Mouse (Mus musculus) forelimb bud, embryonic 11.5 days (tissue): Measurements from ENCODE around the gene Mta2.

Experiments
- DNase-seq: peaks from one replicate; pipeline ENCODE4 v3.0.0-alpha.2; 2012; ENCODE audit warnings: low read depth, low spot score

Gene Mta2

DNA sequence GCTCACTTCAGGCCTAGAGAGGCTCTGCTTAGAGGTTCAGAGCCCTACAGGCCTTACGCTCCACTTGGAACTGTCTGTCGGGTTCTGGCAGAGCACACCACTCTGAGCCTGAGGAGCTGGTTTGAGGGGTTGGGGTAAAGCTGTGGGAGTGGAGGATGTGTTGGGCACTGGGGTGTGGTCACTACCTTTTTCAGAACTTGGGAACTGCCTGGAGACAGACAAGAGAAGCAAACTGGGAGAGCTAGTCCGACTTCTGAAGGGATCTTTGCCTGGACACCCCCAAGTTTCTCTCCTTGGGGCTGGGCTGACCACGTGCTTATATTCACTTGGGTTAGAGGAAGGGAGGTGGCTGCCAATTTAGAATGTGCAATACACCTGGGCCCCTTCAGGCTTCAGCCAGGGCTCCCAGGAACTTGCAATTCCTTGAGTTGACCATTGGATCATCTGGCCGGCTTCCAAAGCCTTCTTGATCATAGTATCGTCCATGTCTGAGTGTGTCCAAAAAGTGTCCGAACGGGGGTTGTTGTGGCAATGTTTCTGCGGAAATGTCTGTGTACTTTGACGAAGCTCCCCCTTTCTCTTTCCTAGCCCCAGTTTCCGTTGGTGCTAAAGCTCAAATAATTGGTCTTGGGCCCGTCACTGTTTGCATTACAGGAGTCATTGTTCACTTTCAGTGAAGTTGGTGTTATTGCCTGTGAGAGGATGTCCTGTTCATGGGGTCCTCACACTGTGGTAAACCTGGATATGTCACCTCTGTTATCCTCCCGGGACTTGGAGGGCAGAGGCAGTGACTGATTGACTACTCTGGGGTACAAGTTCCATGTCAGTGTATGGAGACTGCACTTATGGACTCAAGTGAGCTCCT is 50.4 kb downstream of the Mta2 start:
- no peak for DNase-seq

DNA sequence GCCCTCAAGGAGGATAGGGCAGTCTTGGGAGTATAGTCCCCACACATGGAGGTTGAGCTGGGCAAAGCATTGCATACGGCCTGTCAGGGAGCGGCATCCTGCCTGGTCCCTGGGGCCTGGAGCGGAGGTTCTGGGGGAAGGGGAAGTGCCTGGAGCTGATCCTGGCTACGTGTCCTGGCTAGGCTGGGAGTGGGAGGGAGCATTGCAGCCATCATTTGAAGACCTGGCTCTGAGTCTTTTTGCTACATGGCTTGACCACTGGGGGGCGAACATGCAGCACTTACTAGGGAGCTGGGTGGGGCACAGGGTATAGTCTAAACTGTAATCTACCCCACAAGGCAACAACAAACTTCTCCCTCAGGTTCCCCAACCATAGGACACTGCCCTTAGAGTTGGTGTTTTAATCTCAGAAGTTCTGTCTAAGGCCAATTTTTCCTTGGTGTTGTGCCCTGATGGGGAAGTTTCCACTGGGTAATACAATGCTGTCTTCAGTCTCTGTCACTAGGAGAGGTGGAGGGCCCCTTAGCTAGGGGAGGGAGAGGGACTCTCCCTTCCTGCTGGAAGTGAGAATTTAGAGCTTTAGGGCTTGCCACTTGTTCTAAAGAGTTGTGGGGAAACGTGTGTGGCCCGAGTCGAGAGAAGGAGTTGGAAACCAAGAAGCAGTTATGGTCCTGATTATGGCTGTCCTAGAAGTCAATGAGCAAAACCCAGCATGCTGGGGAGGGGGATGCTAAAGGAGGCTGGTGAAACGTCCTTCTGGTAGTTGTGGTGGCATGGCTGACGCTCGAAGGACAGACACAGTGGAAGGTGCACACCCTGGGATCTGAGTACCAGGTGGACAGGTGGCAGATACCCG is 51.3 kb downstream of the Mta2 start:
- DNase-seq = peak; percentile 63

DNA sequence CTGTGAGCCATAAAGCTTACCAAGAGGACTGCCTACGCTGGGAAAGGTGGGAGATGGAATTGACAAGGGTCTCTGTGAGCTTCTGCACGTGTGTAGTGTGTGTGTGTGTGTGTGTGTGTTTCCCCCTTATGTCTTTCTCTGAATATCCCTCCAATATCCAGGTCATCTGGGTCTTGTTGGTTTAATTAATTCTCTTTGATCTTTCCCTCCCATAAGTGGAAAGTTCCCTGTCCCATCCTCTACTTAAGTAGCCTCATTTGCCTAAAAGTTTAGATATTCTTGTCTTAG is 51.9 kb downstream of the Mta2 start:
- no peak for DNase-seq

DNA sequence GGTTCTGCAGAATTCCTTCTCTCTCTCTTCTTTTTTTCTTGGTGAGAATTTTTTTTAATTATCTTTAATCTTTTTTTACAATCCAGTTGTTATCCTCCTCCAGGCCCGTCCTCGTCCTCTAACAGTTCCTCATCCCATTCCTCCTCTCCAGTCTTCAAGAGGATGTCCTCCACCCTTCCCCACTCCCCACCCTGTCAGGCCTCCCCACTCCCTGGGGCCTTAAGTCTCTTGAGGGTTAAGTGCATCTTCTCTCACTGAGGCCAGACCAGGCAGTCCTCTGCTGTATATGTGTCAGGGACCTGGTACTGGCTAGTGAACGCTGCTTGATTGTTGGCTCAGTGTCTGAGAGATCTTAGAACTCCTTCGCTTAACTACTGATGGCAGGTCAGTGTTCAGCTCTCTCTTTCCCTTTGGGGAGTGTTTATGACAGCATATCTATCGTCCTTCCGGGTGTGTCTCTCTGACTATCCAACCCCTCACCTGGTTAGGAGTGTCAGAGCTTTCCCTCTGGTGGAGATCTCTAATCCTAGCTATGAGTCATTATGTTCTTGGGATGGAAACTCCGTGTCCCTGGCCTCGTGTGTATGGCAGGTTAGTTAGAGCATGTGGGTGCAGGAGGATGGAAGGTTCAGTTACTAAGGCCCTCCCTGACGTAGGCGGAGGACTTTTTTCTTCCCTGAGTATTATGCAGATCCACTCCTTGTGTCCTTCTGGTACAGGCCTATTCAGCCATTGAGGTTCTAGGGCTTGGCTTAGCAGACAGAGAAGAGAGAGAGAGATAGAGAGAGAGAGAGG is 53.3 kb downstream of the Mta2 start:
- no peak for DNase-seq

DNA sequence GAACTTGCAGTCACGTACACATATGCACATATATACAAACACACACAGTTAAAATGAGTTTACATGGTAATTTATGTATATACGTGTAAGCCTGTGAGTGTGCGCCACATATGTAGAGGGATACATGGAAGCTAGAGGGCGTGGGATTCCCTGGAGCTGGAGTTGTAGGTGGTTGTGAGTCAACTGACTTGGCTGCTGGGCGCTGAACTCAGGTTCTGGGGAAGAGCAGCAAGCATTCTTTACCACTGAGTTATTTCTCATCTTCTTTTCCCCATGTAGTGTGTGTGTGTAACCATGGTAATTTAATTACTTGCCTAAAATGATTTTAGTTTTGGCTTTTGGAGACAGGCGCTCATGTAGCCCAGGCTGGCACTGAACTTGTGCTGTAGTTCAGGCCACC is 54.9 kb downstream of the Mta2 start:
- DNase-seq = no peak

DNA sequence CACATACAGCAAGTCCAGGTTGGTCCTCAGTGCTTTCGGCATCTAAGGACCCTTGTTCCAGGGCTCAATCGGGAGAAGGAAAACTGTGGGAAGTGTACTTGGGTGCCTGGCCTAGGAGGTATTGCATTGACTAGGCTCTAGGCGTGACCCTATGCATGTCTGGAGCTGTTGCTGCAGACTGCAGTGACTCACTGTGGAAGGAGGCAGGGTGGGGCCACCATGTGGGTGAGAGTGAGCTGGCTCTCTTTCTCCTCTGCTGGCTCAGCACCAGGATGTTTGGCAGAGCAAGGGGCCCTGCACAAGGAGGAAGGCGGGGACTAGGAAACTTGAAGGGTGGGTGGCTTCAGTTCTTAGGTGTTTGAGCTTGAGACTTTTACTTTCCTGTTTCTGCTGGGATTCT is 55.9 kb downstream of the Mta2 start:
- DNase-seq = no peak

DNA sequence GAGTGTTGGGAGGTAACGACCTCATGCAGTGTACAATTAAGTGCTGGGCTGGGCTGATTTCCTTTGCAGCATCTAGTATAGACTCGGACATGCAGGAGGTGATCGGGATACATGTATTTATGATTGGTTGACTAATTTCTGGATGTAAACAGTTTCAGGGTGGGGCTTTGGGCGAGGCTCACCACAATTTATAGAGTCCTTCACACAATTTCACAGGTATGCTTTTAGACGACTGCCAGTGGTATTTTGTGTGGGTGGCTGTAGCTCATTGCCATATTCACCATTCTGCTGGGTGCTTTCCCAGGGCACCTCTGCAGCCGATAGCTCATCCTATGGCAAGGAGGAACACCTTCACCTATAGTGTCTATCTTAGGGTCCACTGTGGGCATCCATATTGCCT is 56.9 kb downstream of the Mta2 start:
- DNase-seq = no peak

DNA sequence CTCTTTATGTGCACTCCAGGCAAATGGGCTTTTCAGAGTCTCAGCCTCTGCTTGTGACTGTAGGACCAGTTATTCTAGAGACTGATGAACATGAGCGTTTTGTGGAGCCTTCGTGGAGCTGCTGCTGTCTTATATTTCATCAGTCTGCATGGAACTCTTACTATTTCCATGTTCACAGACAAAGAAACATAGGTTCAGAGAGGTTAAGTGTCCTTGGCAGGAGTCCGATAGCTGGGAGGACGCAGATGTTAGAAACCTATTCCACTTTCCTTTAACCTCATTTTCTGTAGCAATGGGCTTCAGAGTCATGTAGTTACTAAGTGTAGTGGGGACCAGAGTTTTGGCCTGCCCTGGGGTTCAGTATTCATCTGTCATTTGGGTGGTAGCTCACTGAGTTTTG is 57.5 kb downstream of the Mta2 start:
- no peak for DNase-seq
